Mouse (Mus musculus): ENCODE data around the gene Prg2.

GRCm38 (mm10) chr2:85007729-85008128 lies 27.5 kb downstream of the Prg2 start:
- TF ChIP-seq TAL1 (IDR thresholded peaks at IDR 0.05; ENCODE audit: low read length): no peak
- no peak for TF ChIP-seq GATA1 (IDR thresholded peaks at IDR 0.05; ENCODE audit: low read length)

Measured in erythroblast, embryonic 14.5 days (primary cell).